Mouse (Mus musculus): Measurements from ENCODE around the gene Tgif1. TPM values are rescaled to one million over a fixed set of nuclear protein-coding genes. Genes with fewer than 3 reads are reported as not detected.
A peak's percentile ranks its signal among the peaks of the same experiment; 100 is the strongest.
"Not testable (repeated sequence)": the region's sequence is repeated elsewhere in the genome, so short reads cannot be mapped to it uniquely, and the experiment has no call there.

Gene Tgif1
- polyA plus RNA-seq, 1 experiment from 2014 or later: 92.4 TPM

DNA sequence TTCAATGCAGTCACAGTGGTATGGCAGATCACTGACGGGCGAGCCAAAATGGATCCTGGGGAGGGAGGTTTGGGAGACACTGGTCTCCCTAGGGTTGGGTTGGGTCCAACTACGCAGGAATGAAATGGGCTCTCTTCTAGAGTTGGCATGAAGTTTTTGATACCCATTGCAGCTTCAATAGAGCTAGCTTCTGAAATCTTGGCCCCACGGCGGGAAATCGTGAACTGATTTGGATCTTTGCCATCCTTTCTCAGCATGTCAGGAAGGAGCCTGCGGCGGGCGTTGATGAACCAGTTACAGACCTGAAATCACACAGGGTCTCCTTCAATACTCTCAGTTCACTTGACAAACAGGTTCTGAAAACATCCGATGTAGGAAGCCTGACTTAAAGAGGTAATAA is 8.4 kb downstream of the Tgif1 start:
- Histone ChIP-seq H3K27me3 (ENCODE audit: control insufficient read depth, insufficient read depth, low read length) (no peaks in the 10 kb centered on the region), H3K36me3 (replicated peaks; ENCODE audit: control insufficient read depth, insufficient read depth, low read depth, low read length) (no peaks in the 10 kb centered on the region; the same call in 1 of the 2 replicates)
- ATAC-seq (replicated peaks; ENCODE audit: insufficient number of reproducible peaks, low FRiP score, low TSS enrichment, low read depth): no peak

DNA sequence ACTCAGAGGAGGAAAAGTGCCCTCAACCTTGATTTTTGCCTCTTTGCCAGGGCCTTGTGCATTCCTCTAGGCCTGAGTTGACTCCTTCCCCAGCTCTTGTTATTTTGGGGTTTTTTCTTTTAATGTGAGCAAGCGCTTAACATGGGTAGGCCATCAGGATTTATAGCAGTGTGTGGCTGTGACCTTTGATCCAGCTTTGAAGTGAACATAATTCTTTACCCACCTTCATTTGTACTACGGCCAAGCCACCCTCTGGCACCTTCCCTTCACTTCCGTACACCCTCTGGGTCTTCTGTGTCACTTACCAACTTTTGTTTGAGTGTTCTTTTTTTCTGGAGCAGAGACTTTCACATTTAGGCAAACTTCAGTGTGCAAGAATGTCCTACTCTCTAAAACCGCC is 10.1 kb downstream of the Tgif1 start:
- no peak overlapping the region for H3K4me2 ChIP-seq (ENCODE audit: low read depth, low read length)
- DNase-seq (ENCODE audit: low spot score): no peak
- no peaks in the 10 kb centered on the region; the same call in 1 of the 2 replicates for H3K4me1 ChIP-seq (ENCODE audit: control insufficient read depth, insufficient read depth, low read length)
- no peaks in the 10 kb centered on the region; the same call in 1 of the 2 replicates for H3K36me3 ChIP-seq (replicated peaks; ENCODE audit: control insufficient read depth, insufficient read depth, low read depth, low read length)
- H3K4me3 ChIP-seq (ENCODE audit: low read depth, low read length): no peak overlapping the region
- 89% methylated on average over 4 of the region's 4 CpGs for WGBS
- no peak overlapping the region for H3K9ac ChIP-seq (replicated peaks; ENCODE audit: low read length)
- H3K27me3 ChIP-seq (ENCODE audit: control insufficient read depth, insufficient read depth, low read length): no peaks in the 10 kb centered on the region
- ATAC-seq (replicated peaks; ENCODE audit: insufficient number of reproducible peaks, low FRiP score, low TSS enrichment, low read depth): no peak
- no peaks in the 10 kb centered on the region for H3K9me3 ChIP-seq (replicated peaks; ENCODE audit: control insufficient read depth, low read length)
- H3K27ac ChIP-seq (replicated peaks; ENCODE audit: low read depth, low read length): no peak overlapping the region

More for the DNA sequence above, 8.4 kb downstream of the Tgif1 start:
- H3K4me2 ChIP-seq (ENCODE audit: low read depth, low read length): no peak overlapping the region
- H3K27ac ChIP-seq (replicated peaks; ENCODE audit: low read depth, low read length): no peak overlapping the region
- no peaks in the 10 kb centered on the region for H3K9me3 ChIP-seq (replicated peaks; ENCODE audit: control insufficient read depth, low read length)
- H3K4me3 ChIP-seq (ENCODE audit: low read depth, low read length): no peak overlapping the region
- H3K9ac ChIP-seq (replicated peaks; ENCODE audit: low read length): no peak overlapping the region
- DNase-seq (ENCODE audit: low spot score): no peak
- WGBS: 89% methylated on average over 10 of the region's 10 CpGs
- H3K4me1 ChIP-seq (ENCODE audit: control insufficient read depth, insufficient read depth, low read length): no peaks in the 10 kb centered on the region; the same call in 1 of the 2 replicates

DNA sequence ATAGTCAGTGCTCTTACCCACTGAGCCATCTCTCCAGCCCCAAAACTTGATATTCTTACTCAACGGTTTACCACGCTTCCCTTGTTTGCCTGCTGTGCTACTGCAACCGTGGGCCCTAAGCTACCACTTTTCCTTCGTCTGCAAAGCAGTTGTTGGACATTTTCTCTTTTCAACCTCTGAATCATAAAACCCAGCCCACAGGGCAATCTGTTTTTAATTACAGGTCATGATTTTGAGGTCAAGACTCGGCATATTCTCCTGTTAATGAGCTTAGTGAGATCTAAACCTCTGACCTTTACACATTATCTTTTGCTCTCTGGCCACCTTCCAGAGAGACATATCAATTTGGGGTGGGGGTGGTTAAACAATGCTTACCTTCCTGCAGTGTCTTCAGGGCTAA is 14.8 kb downstream of the Tgif1 start:
- no peak overlapping the region for H3K4me2 ChIP-seq (ENCODE audit: low read depth, low read length)
- DNase-seq (ENCODE audit: low spot score) (peak; percentile 23), ATAC-seq (replicated peaks; ENCODE audit: insufficient number of reproducible peaks, low FRiP score, low TSS enrichment, low read depth) (no peak)
- H3K36me3 ChIP-seq (replicated peaks; ENCODE audit: control insufficient read depth, insufficient read depth, low read depth, low read length): no peaks in the 10 kb centered on the region; the same call in 1 of the 2 replicates
- no peak overlapping the region for H3K4me3 ChIP-seq (ENCODE audit: low read depth, low read length)
- WGBS: 46% methylated on average over 5 of the region's 5 CpGs
- 0 out of 2 replicates have a peak, but pooled peaks cover 2% of the 10 kb centered on the region for H3K4me1 ChIP-seq (ENCODE audit: control insufficient read depth, insufficient read depth, low read length)
- no peaks in the 10 kb centered on the region for H3K27me3 ChIP-seq (ENCODE audit: control insufficient read depth, insufficient read depth, low read length)
- H3K9me3 ChIP-seq (replicated peaks; ENCODE audit: control insufficient read depth, low read length): no peaks in the 10 kb centered on the region
- no peak overlapping the region for H3K27ac ChIP-seq (replicated peaks; ENCODE audit: low read depth, low read length)
- no peak overlapping the region for H3K9ac ChIP-seq (replicated peaks; ENCODE audit: low read length)

DNA sequence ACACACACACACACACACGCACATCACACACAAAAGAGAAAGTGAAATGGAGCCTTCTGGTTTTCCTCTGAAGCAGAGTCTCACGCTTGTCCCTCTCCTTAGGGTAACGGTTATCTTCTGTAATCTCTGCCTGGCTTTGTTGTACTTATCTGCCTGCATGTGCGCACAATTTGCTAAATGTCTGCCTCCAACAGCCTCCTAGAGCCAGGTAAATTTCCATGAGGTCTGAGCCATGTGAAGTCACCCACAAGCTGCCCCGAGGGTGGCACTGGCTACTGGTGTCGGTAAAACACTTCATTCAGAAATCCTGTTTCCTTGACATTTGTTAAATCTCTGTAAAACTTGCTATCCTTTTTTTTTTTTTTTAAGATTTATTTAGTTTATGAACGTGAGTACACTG is 15.3 kb downstream of the Tgif1 start:
- H3K27me3 ChIP-seq (ENCODE audit: control insufficient read depth, insufficient read depth, low read length): no peaks in the 10 kb centered on the region
- H3K4me3 ChIP-seq (ENCODE audit: low read depth, low read length): no peak overlapping the region
- H3K36me3 ChIP-seq (replicated peaks; ENCODE audit: control insufficient read depth, insufficient read depth, low read depth, low read length): no peaks in the 10 kb centered on the region; the same call in 1 of the 2 replicates
- no peaks in the 10 kb centered on the region for H3K9me3 ChIP-seq (replicated peaks; ENCODE audit: control insufficient read depth, low read length)
- H3K27ac ChIP-seq (replicated peaks; ENCODE audit: low read depth, low read length): no peak overlapping the region
- 0 out of 2 replicates have a peak, but pooled peaks cover 2% of the 10 kb centered on the region for H3K4me1 ChIP-seq (ENCODE audit: control insufficient read depth, insufficient read depth, low read length)
- ATAC-seq (replicated peaks; ENCODE audit: insufficient number of reproducible peaks, low FRiP score, low TSS enrichment, low read depth) (no peak), DNase-seq (ENCODE audit: low spot score) (no peak)
- no peak overlapping the region for H3K4me2 ChIP-seq (ENCODE audit: low read depth, low read length)
- H3K9ac ChIP-seq (replicated peaks; ENCODE audit: low read length): no peak overlapping the region
- 77% methylated on average over 7 of the region's 7 CpGs for WGBS

DNA sequence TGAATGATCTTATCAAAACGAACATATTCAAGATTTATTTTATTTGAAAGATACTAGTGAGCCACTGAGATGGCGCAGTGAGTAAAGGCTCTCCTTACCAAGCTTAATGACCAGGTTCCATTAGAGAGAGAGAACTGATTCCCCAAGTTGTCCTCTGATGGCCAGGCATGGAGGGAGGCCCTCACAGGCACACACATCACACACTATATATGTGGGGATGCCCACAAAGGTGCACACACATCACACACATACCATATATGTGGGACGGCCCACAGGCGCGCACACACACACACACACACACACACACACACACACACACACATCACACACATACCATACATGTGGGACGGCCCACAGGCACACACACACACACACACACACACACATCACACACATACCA is 15.9 kb downstream of the Tgif1 start:
- H3K36me3 ChIP-seq (replicated peaks; ENCODE audit: control insufficient read depth, insufficient read depth, low read depth, low read length); H3K9ac ChIP-seq (replicated peaks; ENCODE audit: low read length): not testable (repeated sequence)

DNA sequence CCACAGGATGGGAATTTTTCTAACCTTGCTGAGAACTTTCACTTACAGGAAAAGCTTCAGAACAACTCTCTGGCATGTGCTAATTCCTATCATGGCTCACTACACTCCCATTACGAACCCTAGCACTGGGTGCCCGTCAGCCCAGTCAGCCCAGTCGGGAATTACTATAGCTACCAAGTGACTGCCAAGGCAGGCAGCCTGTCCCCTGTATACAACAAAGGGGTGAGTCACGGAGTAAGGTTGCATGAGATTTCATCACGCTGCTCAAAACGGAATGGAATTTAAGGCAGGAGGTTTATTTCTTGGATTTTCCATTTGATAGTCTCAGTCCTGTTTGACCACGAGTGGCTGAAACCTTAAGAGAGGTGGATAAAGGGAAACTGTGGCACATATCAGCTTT is 16.5 kb downstream of the Tgif1 start:
- H3K9me3 ChIP-seq (replicated peaks; ENCODE audit: control insufficient read depth, low read length): no peaks in the 10 kb centered on the region
- 66% methylated on average over 7 of the region's 7 CpGs for WGBS
- H3K27me3 ChIP-seq (ENCODE audit: control insufficient read depth, insufficient read depth, low read length): no peaks in the 10 kb centered on the region
- H3K4me1 ChIP-seq (ENCODE audit: control insufficient read depth, insufficient read depth, low read length): 0 out of 2 replicates have a peak, but pooled peaks cover 2% of the 10 kb centered on the region
- DNase-seq (ENCODE audit: low spot score) (no peak), ATAC-seq (replicated peaks; ENCODE audit: insufficient number of reproducible peaks, low FRiP score, low TSS enrichment, low read depth) (no peak)
- no peak overlapping the region for H3K27ac ChIP-seq (replicated peaks; ENCODE audit: low read depth, low read length)
- no peak overlapping the region for H3K4me2 ChIP-seq (ENCODE audit: low read depth, low read length)
- no peaks in the 10 kb centered on the region; the same call in 1 of the 2 replicates for H3K36me3 ChIP-seq (replicated peaks; ENCODE audit: control insufficient read depth, insufficient read depth, low read depth, low read length)
- H3K4me3 ChIP-seq (ENCODE audit: low read depth, low read length): no peak overlapping the region
- H3K9ac ChIP-seq (replicated peaks; ENCODE audit: low read length): no peak overlapping the region

More for the DNA sequence above, 15.9 kb downstream of the Tgif1 start:
- not testable (repeated sequence) for H3K4me1 ChIP-seq (ENCODE audit: control insufficient read depth, insufficient read depth, low read length); H3K9me3 ChIP-seq (replicated peaks; ENCODE audit: control insufficient read depth, low read length); ATAC-seq (replicated peaks; ENCODE audit: insufficient number of reproducible peaks, low FRiP score, low TSS enrichment, low read depth); H3K27ac ChIP-seq (replicated peaks; ENCODE audit: low read depth, low read length); H3K27me3 ChIP-seq (ENCODE audit: control insufficient read depth, insufficient read depth, low read length); H3K4me2 ChIP-seq (ENCODE audit: low read depth, low read length); H3K4me3 ChIP-seq (ENCODE audit: low read depth, low read length); DNase-seq (ENCODE audit: low spot score)
- 88% methylated on average over 5 of the region's 6 CpGs for WGBS

DNA sequence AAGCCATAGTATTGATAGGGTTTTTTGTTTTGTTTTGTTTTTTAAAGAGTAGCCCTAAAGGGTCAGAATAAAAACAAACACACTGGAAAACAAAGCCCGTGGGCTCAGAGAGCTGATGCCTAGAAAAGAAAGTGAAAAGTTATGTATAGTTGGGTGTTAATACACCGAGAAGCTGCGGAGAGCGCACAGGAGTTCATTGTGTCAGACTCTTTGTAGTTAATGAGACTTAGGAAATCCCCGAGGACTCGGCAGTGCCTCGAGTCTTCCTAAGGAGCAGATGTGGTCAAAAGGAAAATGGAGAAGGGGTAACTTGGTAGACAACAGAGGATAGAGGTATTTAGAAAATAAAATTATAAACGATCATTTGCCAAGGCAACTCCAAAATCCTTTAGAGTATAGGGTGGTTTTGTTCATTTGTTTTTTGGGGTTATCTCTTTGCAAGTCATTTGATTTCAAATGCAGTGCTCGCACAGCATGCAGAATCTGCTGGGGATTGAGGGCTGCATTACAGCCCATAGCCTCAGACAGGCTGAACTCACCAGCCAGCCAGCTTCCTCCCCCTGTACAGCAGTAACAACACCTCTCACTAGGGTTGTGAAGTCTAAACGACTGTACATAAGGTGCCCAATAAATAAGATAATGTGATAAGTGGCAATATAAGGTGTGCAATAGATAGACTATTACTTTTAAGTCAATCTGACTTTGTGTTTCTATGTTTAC is 18.1 kb downstream of the Tgif1 start:
- Histone ChIP-seq H3K9me3 (replicated peaks; ENCODE audit: control insufficient read depth, low read length) (no peaks in the 10 kb centered on the region), H3K9ac (replicated peaks; ENCODE audit: low read length) (no peak overlapping the region), H3K36me3 (replicated peaks; ENCODE audit: control insufficient read depth, insufficient read depth, low read depth, low read length) (no peaks in the 10 kb centered on the region; the same call in 1 of the 2 replicates), H3K27me3 (ENCODE audit: control insufficient read depth, insufficient read depth, low read length) (no peaks in the 10 kb centered on the region), H3K27ac (replicated peaks; ENCODE audit: low read depth, low read length) (no peak overlapping the region), H3K4me2 (ENCODE audit: low read depth, low read length) (peak overlapping the region; percentile 58), H3K4me3 (ENCODE audit: low read depth, low read length) (peak overlapping the region; percentile 27), H3K4me1 (ENCODE audit: control insufficient read depth, insufficient read depth, low read length) (0 out of 2 replicates have a peak, but pooled peaks cover 2% of the 10 kb centered on the region)
- WGBS: 3% methylated on average over 10 of the region's 10 CpGs
- ATAC-seq (replicated peaks; ENCODE audit: insufficient number of reproducible peaks, low FRiP score, low TSS enrichment, low read depth) (no peak), DNase-seq (ENCODE audit: low spot score) (no peak)

DNA sequence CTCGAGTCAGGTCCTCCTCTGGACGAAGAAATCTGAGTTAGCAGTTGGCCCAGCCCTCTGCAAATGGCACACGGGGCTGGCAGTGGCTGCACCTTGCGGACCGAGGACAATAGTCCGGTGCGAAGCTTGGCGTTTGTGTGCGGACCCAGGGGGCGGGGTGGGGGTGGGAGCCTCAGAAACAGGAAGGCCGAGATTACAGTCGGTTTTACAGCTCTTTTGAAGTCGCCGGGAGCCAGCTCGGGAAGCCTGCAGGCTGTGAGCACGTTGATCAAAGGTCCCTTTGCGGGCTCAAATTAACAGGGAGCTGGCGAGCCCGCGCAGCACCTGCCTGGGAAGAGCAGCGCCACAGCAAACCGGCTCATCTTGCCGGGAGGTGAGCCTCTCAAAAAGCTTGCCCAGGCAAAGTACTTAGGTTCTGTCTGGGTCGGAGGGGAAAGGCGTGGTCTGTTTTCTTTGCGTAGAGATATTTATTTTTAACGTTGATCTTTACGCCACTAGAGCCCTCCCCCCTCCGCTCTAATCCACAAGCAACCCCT is 18.8 kb downstream of the Tgif1 start:
- peak; percentile 60 for DNase-seq (ENCODE audit: low spot score)
- 0 out of 2 replicates have a peak, but pooled peaks cover 2% of the 10 kb centered on the region for H3K4me1 ChIP-seq (ENCODE audit: control insufficient read depth, insufficient read depth, low read length)
- H3K9me3 ChIP-seq (replicated peaks; ENCODE audit: control insufficient read depth, low read length): no peaks in the 10 kb centered on the region
- ATAC-seq (replicated peaks; ENCODE audit: insufficient number of reproducible peaks, low FRiP score, low TSS enrichment, low read depth): no peak
- under 1% methylated on average over 29 of the region's 29 CpGs for WGBS
- H3K36me3 ChIP-seq (replicated peaks; ENCODE audit: control insufficient read depth, insufficient read depth, low read depth, low read length): no peaks in the 10 kb centered on the region; the same call in 1 of the 2 replicates
- H3K27ac ChIP-seq (replicated peaks; ENCODE audit: low read depth, low read length): no peak overlapping the region
- H3K9ac ChIP-seq (replicated peaks; ENCODE audit: low read length): peak overlapping the region; percentile 43
- H3K27me3 ChIP-seq (ENCODE audit: control insufficient read depth, insufficient read depth, low read length): no peaks in the 10 kb centered on the region
- peak overlapping the region; percentile 58 for H3K4me2 ChIP-seq (ENCODE audit: low read depth, low read length)
- peak overlapping the region; percentile 27 for H3K4me3 ChIP-seq (ENCODE audit: low read depth, low read length)
